Mouse (Mus musculus) embryo, embryonic 11.5 days (tissue): ENCODE measurements at regions not wholly inside any gene's neighbourhood (a gene's known extent, or its start where the extent isn't known, plus 50 kb on each side); places are given as distances from the start of the nearest gene placed in this dataset.

Source experiments
- DNase-seq: peaks from one replicate; pipeline ENCODE4 v3.0.0-alpha.2; 2012; ENCODE audit warnings: low read depth, low spot score

GRCm38 (mm10) chr3:124849915-124850314, 269.0 kb upstream of the 1700003H04Rik start:
- DNase-seq, result no peak

DNA sequence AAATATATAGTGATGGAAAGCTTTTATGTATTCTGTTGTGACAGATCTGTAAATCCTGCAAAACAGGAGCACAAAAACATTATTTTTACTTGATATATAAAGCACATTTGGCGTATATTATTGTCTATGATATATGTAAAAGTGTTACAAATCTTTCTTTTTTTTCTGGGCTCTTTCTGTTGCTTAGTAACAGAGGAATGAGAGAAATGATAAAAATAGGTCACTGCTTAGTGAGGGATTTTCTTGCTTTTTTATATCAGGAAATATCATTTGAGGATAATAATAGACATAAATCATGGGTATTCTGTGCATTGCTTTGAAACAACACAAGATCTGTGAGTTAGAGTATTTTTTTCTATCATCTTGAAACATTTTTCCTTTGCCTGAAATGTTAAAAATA, 239.7 kb upstream of the 1700003H04Rik start:
- DNase-seq, result no peak

- no peak for DNase-seq
Observed at GRCm38 (mm10) chr3:124806891-124807290, 226.0 kb upstream of the 1700003H04Rik start.

DNA sequence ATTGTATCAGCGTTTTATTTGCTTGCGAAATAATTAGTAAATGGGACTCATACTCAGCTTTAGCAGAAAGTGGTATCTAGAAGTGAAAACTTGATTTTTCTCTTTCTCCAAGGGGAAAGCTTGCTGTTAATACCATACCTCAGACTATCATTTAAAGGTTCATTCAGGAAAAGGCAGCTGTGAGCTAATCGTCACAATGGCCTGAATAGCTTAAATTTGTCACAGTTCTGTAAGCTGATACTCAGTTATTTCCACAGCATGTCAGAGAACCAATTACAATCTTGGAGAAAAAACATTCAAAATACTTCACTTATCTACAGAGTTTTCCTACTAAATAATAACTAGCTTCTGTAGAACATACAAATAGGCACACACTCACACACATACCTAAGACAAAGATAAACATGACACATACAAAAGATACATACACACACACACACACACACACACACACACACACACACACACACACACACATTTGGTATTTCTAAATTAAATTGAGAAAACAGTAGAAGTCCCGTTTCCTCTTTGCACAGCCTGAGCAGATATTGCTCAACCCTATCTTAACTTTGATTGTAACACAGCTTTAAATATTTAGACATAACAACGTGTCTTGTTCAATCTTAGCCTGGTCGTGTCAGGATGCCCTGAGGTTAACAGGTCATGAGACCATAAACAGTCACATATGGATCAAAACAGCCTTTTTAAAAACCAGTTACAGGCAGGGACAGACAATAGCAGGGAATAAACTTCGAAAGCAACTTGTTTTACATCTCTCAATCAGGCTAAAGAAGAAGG, 208.5 kb upstream of the 1700003H04Rik start:
- DNase-seq, result no peak

DNA sequence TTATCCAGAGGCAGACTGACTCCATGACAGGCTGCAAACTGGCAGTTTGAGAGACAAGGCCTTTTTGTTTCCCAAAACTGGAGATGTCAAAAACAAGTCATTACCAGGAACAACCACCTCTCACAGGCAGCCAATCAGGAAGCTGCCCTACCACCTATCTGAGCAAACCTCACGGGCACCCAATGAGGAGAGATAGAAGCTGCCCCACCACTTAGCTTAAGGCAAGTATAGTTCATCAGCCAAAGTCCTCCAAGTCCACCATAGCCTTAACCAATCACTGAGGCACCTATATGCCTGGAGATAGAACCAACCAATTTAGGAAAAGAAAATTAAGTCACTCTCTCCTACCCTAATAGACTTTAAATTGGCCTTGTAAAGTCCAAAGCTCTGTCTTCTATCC, 207.3 kb upstream of the 1700003H04Rik start:
- DNase-seq, result no peak

- no peak for DNase-seq
Observed at GRCm38 (mm10) chr3:124770326-124770725, 189.4 kb upstream of the 1700003H04Rik start.

DNA sequence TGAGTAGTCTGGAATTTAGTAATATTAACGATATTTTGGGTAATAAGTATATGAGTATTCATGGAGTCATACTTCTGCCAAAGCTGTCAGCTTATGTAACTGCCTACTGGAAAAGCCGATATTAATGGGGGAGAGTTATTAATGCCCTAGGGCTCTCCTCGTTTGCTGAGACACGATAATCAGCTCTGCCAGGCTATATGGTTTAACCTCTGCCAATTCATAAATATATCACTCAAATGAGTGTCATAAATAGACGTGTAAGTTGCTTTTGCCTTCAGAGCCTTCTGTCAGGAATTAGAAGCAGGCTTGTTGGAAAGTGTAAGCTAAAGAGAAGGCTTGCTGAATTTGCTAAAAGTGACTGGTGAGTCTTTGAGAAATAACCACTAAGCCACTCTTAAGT, 188.4 kb upstream of the 1700003H04Rik start:
- DNase-seq, result no peak

- no peak for DNase-seq
Observed at GRCm38 (mm10) chr3:124755693-124756435, 175.0 kb upstream of the 1700003H04Rik start.

GRCm38 (mm10) chr3:124752571-124753118, 171.7 kb upstream of the 1700003H04Rik start:
- peak; percentile 24 for DNase-seq

GRCm38 (mm10) chr3:124749314-124749713, 168.4 kb upstream of the 1700003H04Rik start:
- no peak for DNase-seq

- no peak for DNase-seq
Observed at GRCm38 (mm10) chr3:124728281-124728680, 147.4 kb upstream of the 1700003H04Rik start.

DNA sequence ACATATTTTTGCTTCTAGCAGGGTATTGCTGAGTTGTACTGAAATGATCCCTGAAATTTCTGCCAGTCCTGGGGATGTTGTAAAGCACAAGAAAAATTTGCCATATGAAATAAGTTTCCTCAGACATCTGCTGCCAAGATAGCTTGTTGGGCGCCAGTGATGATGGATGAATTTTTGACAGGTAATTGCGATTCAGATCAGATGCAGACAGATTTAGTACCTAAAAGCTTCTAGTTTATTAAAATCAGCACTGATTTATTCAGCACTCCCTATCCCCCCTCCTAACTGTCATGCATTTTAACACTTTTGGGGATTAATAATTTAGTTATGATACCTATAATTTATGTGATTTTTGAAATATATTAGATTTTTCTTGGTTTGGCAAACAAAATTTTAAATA, 131.3 kb upstream of the 1700003H04Rik start:
- DNase-seq, result no peak

DNA sequence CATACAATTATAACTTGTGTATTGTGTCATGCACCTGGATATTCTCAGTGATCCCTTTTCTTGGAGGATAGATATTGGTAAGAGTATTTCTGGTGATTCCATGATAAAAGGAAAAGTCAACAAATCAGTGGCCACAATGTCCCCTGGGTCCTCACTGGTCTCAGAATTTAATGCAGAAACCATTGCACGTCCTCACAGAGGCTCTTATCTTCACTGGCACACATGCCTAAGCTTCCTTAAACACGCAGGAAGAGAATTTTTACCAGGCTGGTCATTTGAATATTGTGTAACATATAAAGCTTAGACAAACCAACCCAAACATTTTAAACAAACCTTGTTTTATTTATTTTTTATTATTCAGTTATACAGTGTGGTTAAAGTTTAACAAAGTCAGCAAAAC, 92.7 kb upstream of the 1700003H04Rik start:
- no peak for DNase-seq

DNA sequence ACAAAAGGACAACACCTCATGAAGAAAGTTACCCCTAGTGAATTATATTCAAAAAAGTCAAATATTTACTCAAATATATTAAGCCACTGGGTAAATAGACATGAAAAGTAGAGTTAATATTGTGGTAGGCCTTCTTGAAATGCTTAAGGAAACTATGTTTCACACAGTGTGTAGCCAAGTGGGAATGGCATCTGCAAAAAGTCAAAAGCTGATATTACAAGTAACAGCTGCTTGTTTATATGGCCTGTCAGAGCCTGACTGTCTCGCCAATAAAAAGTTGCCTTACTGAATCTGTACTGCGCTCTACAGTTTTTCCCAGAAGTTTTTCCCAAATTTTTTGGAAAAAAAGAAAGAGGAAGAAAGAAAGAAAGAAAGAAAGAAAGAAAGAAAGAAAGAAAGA, 77.3 kb upstream of the 1700003H04Rik start:
- no peak for DNase-seq

DNA sequence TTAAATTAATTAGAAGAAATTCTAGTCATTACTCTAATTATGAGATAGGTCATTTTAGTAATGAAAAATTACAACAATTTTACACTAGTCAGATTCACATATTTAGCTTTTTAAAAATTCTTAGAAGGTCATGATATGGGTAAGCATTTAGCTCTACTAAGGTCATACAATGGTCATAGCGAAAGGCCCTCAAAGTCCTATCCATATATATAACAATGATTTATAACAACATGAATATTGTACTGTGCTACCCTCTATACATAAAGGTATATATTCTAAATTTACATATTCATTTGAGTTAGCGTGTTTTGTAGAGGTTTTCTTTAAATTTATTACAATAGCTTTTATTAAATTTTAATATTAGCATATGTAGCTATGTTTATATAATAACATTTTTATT, 52.5 kb upstream of the 1700003H04Rik start:
- no peak for DNase-seq
